Mouse (Mus musculus): ENCODE measurements at regions not wholly inside any gene's neighbourhood (a gene's known extent, or its start where the extent isn't known, plus 50 kb on each side); places are given as distances from the start of the nearest gene placed in this dataset.

DNA sequence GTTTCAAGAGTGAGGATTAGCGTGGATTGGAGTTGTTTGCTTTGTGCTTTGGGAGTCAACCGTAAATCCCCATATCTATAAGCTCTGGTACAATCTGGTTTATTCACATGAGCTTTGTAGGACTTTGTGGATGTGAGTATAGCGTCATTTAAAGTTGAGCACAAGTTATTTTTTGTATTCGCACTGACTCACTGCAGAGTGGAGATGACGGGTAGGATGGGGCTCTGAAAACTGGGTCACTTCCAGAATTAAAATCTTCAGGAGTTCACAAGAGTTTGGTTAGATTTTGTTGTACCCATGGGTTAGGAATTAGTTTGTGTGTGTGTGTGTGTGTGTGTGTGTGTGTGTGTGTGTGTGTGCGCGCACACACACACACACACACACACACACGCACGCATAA lies 345.7 kb upstream of the Kif2a start:
- TF ChIP-seq GATA4 (IDR thresholded peaks at IDR 0.05; ENCODE audit: insufficient replicate concordance, low read length), result no peak

GRCm38 (mm10) chr13:107365766-107366165 lies 343.8 kb upstream of the Kif2a start:
- no peak for TF ChIP-seq GATA4 (IDR thresholded peaks at IDR 0.05; ENCODE audit: insufficient replicate concordance, low read length)

DNA sequence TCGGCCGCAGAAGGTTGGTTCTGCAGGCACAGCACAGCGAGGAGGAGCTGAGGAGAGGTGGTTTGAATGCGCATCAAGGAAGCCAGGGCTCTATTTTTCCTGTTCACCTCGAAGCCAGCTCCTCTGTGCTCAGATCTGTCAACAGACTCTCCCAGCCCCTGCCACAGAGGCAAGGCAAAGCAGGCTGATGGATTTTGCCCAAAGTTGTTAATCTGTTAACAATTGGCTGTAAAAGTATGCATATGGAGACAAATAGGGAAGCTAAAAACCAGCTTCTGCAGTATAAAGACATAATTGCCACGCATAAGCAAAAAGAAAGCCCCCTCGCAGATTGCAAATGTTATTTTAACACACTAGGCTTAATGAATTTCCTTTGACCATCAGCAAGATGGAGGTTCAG lies 343.3 kb upstream of the Kif2a start:
- no peak for TF ChIP-seq GATA4 (IDR thresholded peaks at IDR 0.05; ENCODE audit: insufficient replicate concordance, low read length)

- TF ChIP-seq GATA4 (IDR thresholded peaks at IDR 0.05; ENCODE audit: insufficient replicate concordance, low read length), result no peak
Measured at GRCm38 (mm10) chr13:107362806-107363687, 341.1 kb upstream of the Kif2a start.

DNA sequence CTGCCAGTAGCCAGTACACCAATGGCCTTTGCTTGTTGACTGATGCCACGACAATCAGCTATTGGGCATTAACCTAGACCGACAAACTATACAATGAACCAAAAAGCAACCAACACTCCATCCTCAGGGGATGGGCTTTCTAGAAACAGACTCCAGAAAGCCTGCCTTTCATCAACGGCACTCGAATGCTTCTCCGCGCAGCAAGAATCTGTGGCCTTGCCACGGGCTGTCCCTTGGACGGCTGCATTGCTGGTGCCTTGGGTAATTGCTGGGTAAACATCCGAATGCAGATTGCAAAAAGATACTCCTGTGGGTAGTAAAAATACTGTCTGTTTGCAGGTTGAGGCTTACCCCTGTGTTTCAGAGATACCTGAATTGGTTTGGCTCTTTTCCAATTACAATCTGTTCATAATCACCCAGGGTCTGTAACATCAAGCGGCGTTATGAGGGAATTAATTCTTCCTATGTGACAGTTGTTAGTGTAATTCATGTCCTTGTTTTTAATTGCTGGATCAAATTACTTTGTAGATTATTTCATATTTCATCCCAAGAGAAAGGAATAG lies 319.0 kb upstream of the Kif2a start:
- no peak for TF ChIP-seq GATA4 (IDR thresholded peaks at IDR 0.05; ENCODE audit: insufficient replicate concordance, low read length)

DNA sequence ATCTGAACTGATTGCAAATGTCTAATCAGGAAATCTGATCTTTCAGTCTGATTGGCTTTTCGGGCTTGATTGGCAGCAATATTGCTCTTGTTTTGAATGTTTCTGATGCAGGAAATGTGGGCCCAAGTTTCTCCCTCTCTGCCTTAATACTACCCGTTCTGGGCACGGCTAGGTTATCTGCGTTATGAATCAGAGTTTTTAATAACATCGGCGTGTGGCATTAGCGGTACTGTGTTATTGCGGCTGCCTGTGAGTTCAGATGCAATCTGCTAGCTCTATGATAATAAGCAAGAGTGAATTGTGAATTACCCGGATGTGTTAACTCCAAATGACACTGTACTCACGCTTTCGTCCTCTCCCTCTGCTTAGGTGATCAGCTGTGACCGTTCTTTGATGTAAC lies 316.2 kb upstream of the Kif2a start:
- no peak for TF ChIP-seq GATA4 (IDR thresholded peaks at IDR 0.05; ENCODE audit: insufficient replicate concordance, low read length)

GRCm38 (mm10) chr13:107337111-107337510 lies 315.2 kb upstream of the Kif2a start:
- no peak for TF ChIP-seq GATA4 (IDR thresholded peaks at IDR 0.05; ENCODE audit: insufficient replicate concordance, low read length)

GRCm38 (mm10) chr13:107329348-107329747 lies 307.4 kb upstream of the Kif2a start:
- no peak for TF ChIP-seq GATA4 (IDR thresholded peaks at IDR 0.05; ENCODE audit: insufficient replicate concordance, low read length)

- TF ChIP-seq GATA4 (IDR thresholded peaks at IDR 0.05; ENCODE audit: insufficient replicate concordance, low read length), result no peak
Measured at GRCm38 (mm10) chr13:107325707-107326495, 304.0 kb upstream of the Kif2a start.

DNA sequence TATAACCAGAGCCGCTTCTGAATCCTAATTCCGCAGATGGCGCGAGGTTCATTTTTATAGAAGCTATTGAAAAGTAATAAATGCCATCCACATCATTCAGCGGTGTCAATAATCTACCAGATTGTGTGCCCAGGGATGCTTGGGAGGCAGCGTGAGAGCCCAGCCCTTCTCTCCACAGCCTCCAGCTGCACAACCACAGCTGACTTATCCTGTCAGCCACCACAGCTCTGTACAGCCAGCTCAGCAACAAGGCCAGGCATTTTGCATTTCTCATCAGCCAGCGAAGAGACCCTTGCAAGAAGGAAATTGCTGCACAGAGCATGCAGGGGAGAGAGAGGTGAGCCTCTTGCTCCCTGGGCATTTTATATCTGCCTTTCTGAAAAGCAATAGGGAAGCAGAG lies 292.8 kb upstream of the Kif2a start:
- TF ChIP-seq GATA4 (IDR thresholded peaks at IDR 0.05; ENCODE audit: insufficient replicate concordance, low read length), result no peak

GRCm38 (mm10) chr13:107308958-107309639 lies 287.2 kb upstream of the Kif2a start:
- no peak for TF ChIP-seq GATA4 (IDR thresholded peaks at IDR 0.05; ENCODE audit: insufficient replicate concordance, low read length)

- TF ChIP-seq GATA4 (IDR thresholded peaks at IDR 0.05; ENCODE audit: insufficient replicate concordance, low read length), result no peak
Measured at GRCm38 (mm10) chr13:107308404-107308803, 286.5 kb upstream of the Kif2a start.

DNA sequence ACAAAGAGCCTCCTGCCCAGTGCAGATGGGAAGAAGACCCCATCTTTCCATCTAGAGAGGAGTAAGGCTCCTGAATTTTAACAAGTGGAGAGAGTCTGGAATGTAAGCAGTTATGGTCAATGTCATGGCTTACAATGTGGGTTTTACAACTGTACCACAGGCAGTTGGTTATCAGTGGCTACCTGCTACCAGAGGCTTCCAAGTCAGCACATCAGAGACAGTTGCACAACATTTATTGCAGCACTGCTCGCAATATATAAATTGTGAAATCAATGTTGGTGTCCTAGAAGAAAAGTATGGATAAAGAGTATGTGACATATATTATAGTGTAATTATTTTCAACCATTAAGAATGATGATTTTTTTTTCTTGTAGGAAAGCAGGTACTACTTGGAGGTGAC lies 285.0 kb upstream of the Kif2a start:
- TF ChIP-seq GATA4 (IDR thresholded peaks at IDR 0.05; ENCODE audit: insufficient replicate concordance, low read length), result no peak

GRCm38 (mm10) chr13:107306232-107306631 lies 284.3 kb upstream of the Kif2a start:
- TF ChIP-seq GATA4 (IDR thresholded peaks at IDR 0.05; ENCODE audit: insufficient replicate concordance, low read length), result no peak

- no peak for TF ChIP-seq GATA4 (IDR thresholded peaks at IDR 0.05; ENCODE audit: insufficient replicate concordance, low read length)
Measured at GRCm38 (mm10) chr13:107305738-107306137, 283.8 kb upstream of the Kif2a start.
